Mouse (Mus musculus): ENCODE data around the gene Lrrc8e.

DNA sequence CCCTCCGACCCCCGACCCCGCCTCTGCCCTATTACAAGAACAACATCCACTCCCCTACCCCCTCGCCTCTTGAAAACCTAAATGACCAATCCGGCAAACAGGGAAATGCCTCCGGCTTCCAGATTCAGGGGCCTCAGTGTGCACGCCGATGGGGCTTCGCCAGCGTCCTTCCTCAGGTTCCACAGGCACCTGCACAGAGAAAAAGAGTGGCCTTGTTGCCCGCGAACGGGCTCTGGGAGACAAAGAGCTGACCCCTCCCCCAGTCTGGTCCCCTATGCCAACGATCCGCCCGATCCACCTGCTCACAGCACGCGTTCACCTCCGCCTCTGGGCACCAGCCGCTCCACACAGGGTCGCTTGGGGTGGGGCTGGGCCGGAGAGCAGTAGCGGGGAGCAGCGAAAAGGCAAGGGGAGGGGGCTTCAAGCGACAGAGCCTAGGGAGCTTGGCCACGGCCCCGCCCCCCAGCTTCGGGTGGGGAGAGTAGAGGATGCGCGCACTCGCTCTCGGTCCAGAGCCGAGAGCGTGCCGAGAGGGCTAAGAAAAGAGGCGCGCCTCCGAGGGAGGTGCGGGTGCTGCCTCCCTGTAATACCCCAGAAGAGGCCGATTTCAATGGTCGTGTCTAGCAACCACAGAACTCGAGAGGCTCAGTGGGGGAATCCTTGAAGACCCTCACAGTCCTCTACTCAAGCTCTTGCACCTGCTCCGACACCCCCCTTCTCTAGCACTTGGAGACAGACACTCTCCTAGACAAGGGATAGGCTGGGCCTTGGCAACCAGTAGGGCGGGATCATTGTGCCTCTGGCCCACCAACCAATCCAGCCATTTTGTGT, 9.6 kb upstream of the Lrrc8e start, which contains the start of gene Prr36:
- TF ChIP-seq POLR2A (IDR thresholded peaks at IDR 0.05; ENCODE audit: control insufficient read depth, low read depth, low read length) (no peak), CTCF (IDR thresholded peaks at IDR 0.05; ENCODE audit: control insufficient read depth, insufficient read depth, insufficient replicate concordance, low read depth, low read length) (no peak)

Measured in testis, adult 2 months (tissue).